Mouse (Mus musculus): ENCODE measurements around the gene Mtor.

Gene Mtor

DNA sequence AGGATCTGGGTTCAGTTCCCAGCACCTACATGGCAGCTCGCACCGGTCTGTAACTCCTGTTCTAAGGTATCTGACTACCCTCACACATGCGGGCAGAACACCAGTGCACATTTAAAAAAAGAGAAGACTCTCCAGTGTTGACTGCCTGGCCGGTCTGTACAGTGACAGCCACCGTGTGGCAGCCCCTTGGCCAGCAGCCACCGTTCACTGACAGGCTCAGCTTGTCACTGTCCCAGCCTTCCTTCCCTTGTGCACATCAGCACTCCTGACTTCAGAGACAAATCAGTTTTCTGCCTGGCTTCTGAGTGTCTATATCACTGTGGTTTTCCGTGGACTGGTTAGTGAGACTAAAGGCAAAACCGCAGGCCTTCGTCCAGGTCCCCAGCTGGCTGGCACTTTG lies 140.4 kb downstream of the Mtor start:
- POLR2A ChIA-PET: interaction anchor here in 2 of 4 experiments (0.8 to 12.1 kb wide), 8 partner anchors 14 to 67 kb away, joined by 3 to 275 read pairs (median 10); partner anchors contain the start of gene Masp2 (in 2 of the 2)
- CTCF ChIA-PET: interaction anchor here in 2 of 4 experiments (1.7 to 3.9 kb wide), 2 partner anchors 15 to 16 kb away, joined by 4 to 25 read pairs; no protein-coding TSS in a partner anchor

DNA sequence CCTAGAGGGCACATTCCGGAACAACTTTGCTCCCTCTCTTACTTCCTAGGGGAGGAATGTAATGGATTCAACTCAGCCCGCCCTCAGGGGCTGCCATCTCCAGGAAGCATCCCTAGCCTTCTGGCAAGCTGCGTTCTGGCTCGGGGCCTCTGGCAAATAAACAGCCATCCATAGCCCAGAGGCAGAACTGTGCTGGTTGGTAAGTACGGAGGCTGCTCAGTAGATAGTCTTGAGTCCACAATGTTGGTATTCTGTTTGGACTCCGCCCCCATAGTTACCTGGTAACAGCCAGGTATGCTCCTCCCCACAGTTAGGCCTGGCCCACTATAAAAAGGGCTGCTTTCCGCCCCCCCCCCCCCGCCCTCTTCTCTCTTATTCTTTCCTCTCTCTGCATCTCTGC lies 141.2 kb downstream of the Mtor start:
- ChIA-PET POLR2A (interaction anchor here in 3 of 4 experiments (0.6 to 12.1 kb wide), 7 partner anchors 11 to 316 kb away, joined by 3 to 275 read pairs (median 21); partner anchors contain the start of gene Masp2 (in 2 of the 3)), CTCF (interaction anchor here in 2 of 4 experiments (0.6 to 3.9 kb wide), 2 partner anchors 15 to 340 kb away, joined by 3 to 25 read pairs; no protein-coding TSS in a partner anchor)

DNA sequence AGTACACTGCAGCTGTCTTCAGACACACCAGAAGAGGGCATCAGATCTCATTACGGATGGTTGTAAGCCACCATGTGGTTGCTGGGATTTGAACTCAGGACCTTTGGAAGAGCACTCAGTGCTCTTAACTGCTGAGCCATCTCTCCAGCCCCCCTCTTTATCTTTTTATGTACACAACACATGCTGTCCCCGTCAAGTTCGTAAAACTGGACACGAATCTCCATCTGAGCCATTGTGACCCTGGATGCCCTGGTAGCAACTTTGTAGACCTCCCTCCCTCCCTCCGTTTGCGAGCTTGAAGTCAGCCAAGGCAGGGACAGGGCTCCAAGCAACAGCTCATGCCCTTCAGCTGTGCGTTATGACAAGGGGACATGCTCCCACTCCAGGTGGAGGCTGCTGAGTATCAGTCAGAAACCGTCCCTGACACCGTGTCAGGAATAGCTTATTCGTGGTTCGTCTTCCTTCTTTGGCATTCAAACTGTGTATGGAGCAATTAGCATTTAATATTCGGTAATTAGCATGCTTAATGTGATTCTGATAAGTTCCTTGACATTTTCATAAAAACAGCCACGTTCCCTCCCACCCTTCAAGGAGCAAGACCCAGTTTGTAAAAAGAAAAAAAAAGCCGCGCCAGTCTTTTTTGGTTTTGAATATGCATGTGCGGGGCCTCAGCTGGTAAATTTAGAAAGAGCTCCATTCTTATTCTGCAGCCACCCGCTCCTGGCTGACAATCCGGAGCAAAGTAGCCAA lies 142.2 kb downstream of the Mtor start:
- ChIA-PET CTCF (interaction anchor here in 3 of 4 experiments (0.6 to 6.4 kb wide), 18 partner anchors 10 to 507 kb away, joined by 3 to 50 read pairs (median 4); partner anchors contain the start of gene Masp2 (in 1 of the 3)), POLR2A (interaction anchor here (0.6 to 12.1 kb wide), 41 partner anchors 9 to 551 kb away, joined by 3 to 275 read pairs (median 5); partner anchors contain the start of genes Tardbp (in 3 of the 4), Exosc10 (in 2 of the 4), Masp2 (in 2 of the 4) and Mtor (in 2 of the 4))

- ChIA-PET CTCF (interaction anchor here in 3 of 4 experiments (0.6 to 6.4 kb wide), 17 partner anchors 9 to 553 kb away, joined by 3 to 50 read pairs (median 5); partner anchors contain the start of gene Masp2 (in 1 of the 3)), POLR2A (interaction anchor here (0.6 to 12.1 kb wide), 48 partner anchors 9 to 552 kb away, joined by 3 to 275 read pairs (median 4); partner anchors contain the start of genes Tardbp (in 3 of the 4), Exosc10 (in 2 of the 4), Masp2 (in 2 of the 4) and Mtor (in 2 of the 4))
Observed at GRCm38 (mm10) chr4:148591171-148591630, 142.8 kb downstream of the Mtor start, which contains the start of gene Srm. Gene Srm, plus strand, starts transcription at chr4:148591503.

DNA sequence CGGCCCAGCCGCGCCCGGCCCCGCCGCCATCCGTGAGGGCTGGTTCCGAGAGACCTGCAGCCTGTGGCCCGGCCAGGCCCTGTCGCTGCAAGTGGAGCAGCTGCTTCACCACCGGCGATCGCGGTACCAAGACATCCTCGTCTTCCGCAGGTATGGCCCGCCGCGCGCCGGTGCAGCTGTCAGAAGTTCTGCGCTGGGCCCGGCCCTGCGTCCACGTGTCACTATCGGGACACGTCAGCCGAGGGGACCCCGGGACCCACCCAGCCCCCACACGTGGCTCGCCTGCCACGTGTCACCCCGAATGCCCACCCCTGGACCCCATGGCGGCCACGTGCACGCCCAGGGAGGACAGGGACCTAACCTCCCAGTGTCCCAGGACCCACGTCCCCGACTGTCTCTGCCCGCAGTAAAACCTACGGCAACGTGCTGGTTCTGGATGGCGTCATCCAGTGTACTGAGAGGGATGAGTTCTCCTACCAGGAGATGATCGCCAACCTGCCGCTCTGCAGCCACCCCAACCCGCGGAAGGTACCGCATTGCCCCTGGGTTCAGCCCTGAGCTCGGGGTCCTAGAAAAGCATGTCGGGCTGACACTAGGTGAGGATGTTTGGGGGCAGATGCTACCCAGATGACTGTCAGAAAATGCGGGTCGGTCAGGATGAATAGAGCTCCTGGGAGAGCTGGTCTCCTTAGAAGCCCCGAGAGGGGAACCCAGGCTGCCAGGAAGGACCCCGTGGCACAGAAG lies 143.4 kb downstream of the Mtor start:
- ChIA-PET POLR2A (interaction anchor here (0.6 to 12.1 kb wide), 50 partner anchors 8 to 552 kb away, joined by 3 to 275 read pairs (median 4); partner anchors contain the start of genes Tardbp (in 3 of the 4), Exosc10 (in 2 of the 4), Masp2 (in 2 of the 4) and Mtor (in 2 of the 4)), CTCF (interaction anchor here in 2 of 4 experiments (0.6 to 6.4 kb wide), 11 partner anchors 9 to 634 kb away, joined by 3 to 50 read pairs (median 4); partner anchors contain the start of gene Masp2 (in 1 of the 2))

DNA sequence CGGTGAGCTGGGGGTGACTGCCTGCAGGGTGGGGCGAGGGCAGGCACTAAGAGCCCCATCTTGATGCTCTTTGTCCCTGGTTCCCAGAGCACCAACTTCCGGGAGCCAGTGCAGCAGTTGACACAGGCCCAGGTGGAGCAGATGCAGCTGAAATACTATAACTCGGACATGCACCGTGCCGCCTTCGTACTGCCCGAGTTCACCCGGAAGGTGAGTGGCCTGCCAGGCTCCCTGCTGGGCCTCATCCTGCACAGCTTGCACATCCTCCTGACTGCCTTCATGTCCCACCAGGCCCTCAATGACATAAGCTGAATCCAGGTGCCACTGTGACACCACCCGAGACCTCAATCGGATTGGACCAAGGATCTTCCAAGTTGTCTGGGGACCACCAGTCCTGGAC lies 145.6 kb downstream of the Mtor start:
- POLR2A ChIA-PET: interaction anchor here in 2 of 4 experiments (0.6 to 12.1 kb wide), 14 partner anchors 9 to 1359 kb away, joined by 3 to 275 read pairs (median 6); partner anchors contain the start of genes Masp2 (in 2 of the 2) and Exosc10 (in 1 of the 2)
- CTCF ChIA-PET: interaction anchor here in 3 of 4 experiments (0.5 to 6.4 kb wide), 6 partner anchors 9 to 574 kb away, joined by 3 to 50 read pairs (median 6); partner anchors contain the start of gene Masp2 (in 1 of the 3)

GRCm38 (mm10) chr4:148595916-148596315 lies 147.5 kb downstream of the Mtor start:
- ChIA-PET CTCF (interaction anchor here in 2 of 4 experiments (1.1 to 6.4 kb wide), 2 partner anchors 7 to 9 kb away, joined by 5 to 50 read pairs; partner anchors contain the start of gene Masp2 (in 1 of the 2)), POLR2A (interaction anchor here in 2 of 4 experiments (1.0 to 12.1 kb wide), 9 partner anchors 7 to 59 kb away, joined by 3 to 275 read pairs (median 5); partner anchors contain the start of gene Masp2 (in 2 of the 2))

GRCm38 (mm10) chr4:148596731-148597130 lies 148.3 kb downstream of the Mtor start:
- POLR2A ChIA-PET: interaction anchor here in 2 of 4 experiments (0.7 to 12.1 kb wide), 6 partner anchors 6 to 151 kb away, joined by 3 to 250 read pairs (median 48); partner anchors contain the start of gene Masp2 (in 1 of the 2)
- CTCF ChIA-PET: interaction anchor here in 2 of 4 experiments (0.6 to 1.1 kb wide), 2 partner anchors 55 to 426 kb away, joined by 3 to 5 read pairs; no protein-coding TSS in a partner anchor

GRCm38 (mm10) chr4:148598826-148599225 lies 150.4 kb downstream of the Mtor start:
- POLR2A ChIA-PET: interaction anchor here in 3 of 4 experiments (0.7 to 13.6 kb wide), 26 partner anchors 8 to 561 kb away, joined by 3 to 275 read pairs (median 6); partner anchors contain the start of genes Tardbp (in 3 of the 3), Mtor (in 2 of the 3), Srm (in 2 of the 3) and Clcn6 (in 1 of the 3)

DNA sequence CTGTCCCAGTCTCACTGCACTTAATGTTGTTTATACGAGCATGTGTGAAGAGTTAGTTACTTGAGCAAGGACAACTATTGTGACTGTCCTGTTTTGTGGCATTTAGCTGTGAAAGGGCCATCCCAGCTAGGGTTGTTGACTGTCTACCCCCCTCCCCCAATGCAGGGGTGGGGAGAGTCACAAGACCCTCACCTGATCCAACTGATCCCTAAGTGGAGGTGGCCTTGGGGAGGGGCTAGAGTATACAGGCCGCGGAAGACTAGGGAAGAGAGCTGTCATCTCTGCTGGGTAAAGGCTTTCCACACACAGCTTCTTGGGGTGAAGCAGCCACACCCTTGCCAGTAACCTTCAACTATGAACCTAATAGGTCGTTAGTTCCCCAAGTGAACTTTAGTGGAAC lies 151.9 kb downstream of the Mtor start:
- POLR2A ChIA-PET: interaction anchor here (0.6 to 13.6 kb wide), 65 partner anchors 9 to 1008 kb away, joined by 3 to 275 read pairs (median 4); partner anchors contain the start of genes Srm (in 4 of the 4), Tardbp (in 3 of the 4), Exosc10 (in 2 of the 4) and Gm572 (in 2 of the 4)
- CTCF ChIA-PET: interaction anchor here in 2 of 4 experiments (0.6 to 1.9 kb wide), 9 partner anchors 8 to 786 kb away, joined by 3 to 6 read pairs (median 3); partner anchors contain the start of gene Srm (in 1 of the 2)

More at GRCm38 (mm10) chr4:148598826-148599225, 150.4 kb downstream of the Mtor start:
- CTCF ChIA-PET: interaction anchor here in 1 of 4 experiments (0.6 kb wide), 1 partner anchor 35 kb away, joined by 3 read pairs; no protein-coding TSS in a partner anchor

GRCm38 (mm10) chr4:148601871-148602270 lies 153.5 kb downstream of the Mtor start:
- ChIA-PET CTCF (interaction anchor here in 2 of 4 experiments (0.6 to 4.3 kb wide), 5 partner anchors 9 to 433 kb away, joined by 3 to 50 read pairs (median 6); partner anchors contain the start of gene Srm (in 1 of the 2)), POLR2A (interaction anchor here (0.6 to 13.6 kb wide), 23 partner anchors 9 to 1007 kb away, joined by 3 to 275 read pairs (median 8); partner anchors contain the start of genes Tardbp (in 3 of the 4), Srm (in 2 of the 4), Exosc10 (in 1 of the 4) and Fbxo6 (in 1 of the 4))

- ChIA-PET CTCF (interaction anchor here in 2 of 4 experiments (0.6 to 4.3 kb wide), 6 partner anchors 9 to 432 kb away, joined by 3 to 50 read pairs (median 6); partner anchors contain the start of gene Srm (in 1 of the 2)), POLR2A (interaction anchor here in 2 of 4 experiments (0.7 to 13.6 kb wide), 23 partner anchors 9 to 666 kb away, joined by 3 to 275 read pairs (median 10); partner anchors contain the start of genes Srm (in 2 of the 2), Tardbp (in 2 of the 2), Fbxo6 (in 1 of the 2) and Mtor (in 1 of the 2))
Observed at GRCm38 (mm10) chr4:148602357-148603120, 154.1 kb downstream of the Mtor start, which contains the start of gene Masp2. Gene Masp2, plus strand, starts transcription at chr4:148602554.

GRCm38 (mm10) chr4:148603376-148604139 lies 155.1 kb downstream of the Mtor start:
- CTCF ChIA-PET: interaction anchor here (0.6 to 4.3 kb wide), 19 partner anchors 10 to 489 kb away, joined by 3 to 50 read pairs (median 5); partner anchors contain the start of genes Srm (in 2 of the 4), Disp3 (in 1 of the 4), Fbxo2 (in 1 of the 4) and Fbxo44 (in 1 of the 4)

DNA sequence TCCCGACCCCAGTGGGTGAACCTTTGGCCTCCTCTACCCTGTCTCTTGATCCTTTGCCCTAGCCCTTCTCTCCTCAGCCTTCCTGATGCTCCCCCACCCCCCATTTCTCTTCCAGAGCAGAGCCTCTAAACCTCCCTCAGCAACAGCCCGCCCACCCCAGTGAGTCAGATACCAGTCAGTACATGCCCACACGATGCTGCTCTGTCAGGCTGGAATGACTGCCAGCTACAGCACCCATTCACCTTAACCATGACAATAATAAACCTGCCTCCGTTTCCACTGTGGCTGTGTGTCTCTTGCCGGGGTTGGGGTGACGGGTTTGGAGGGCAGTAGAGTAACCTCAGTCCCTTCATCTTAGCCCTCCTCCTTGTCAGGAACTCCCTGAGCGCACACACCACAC lies 155.7 kb downstream of the Mtor start:
- ChIA-PET POLR2A (interaction anchor here in 3 of 4 experiments (0.7 to 13.6 kb wide), 42 partner anchors 8 to 668 kb away, joined by 3 to 275 read pairs (median 5); partner anchors contain the start of genes Srm (in 3 of the 3), Tardbp (in 3 of the 3), Clcn6 (in 1 of the 3) and Exosc10 (in 1 of the 3)), CTCF (interaction anchor here (0.5 to 4.3 kb wide), 46 partner anchors 10 to 489 kb away, joined by 3 to 50 read pairs (median 4); partner anchors contain the start of genes Srm (in 2 of the 4), Disp3 (in 1 of the 4), Fbxo2 (in 1 of the 4) and Fbxo44 (in 1 of the 4))

More at GRCm38 (mm10) chr4:148603376-148604139, 155.1 kb downstream of the Mtor start:
- POLR2A ChIA-PET: interaction anchor here (0.7 to 13.6 kb wide), 43 partner anchors 8 to 667 kb away, joined by 3 to 275 read pairs (median 5); partner anchors contain the start of genes Srm (in 3 of the 4), Tardbp (in 3 of the 4), Clcn6 (in 1 of the 4) and Exosc10 (in 1 of the 4)
